Mouse (Mus musculus) hindbrain, embryonic 15.5 days (tissue): Measurements from ENCODE around the gene Cplx3. TPM values are rescaled to one million over a fixed set of nuclear protein-coding genes. Genes with fewer than 3 reads are reported as not detected.

ENCODE experiments used
- ATAC-seq: fragments of 200-750 bp; cut with Nextera tagmentation; 2 replicates; pipeline ENCODE4 v1.8.0; 2017; ENCODE audit warnings: low read depth, moderate number of reproducible peaks, moderate TSS enrichment; ENCODE audit not compliant: low FRiP score
- H3K27ac ChIP-seq: fragments of 300-500 bp; sonication (generic); replicated peaks from 2 replicates; pipeline ENCODE4 v1.5.1; 2015; ENCODE audit warnings: mild to moderate bottlenecking, inconsistent platforms
- H3K27me3 ChIP-seq: fragments of 300-500 bp; sonication (generic); 2 replicates; pipeline ENCODE4 v1.6.1; 2015; ENCODE audit warnings: control low read depth, inconsistent platforms
- H3K36me3 ChIP-seq: fragments of 300-500 bp; sonication (generic); 2 replicates; pipeline ENCODE4 v1.6.1; 2015; ENCODE audit warnings: control low read depth, inconsistent platforms
- H3K4me1 ChIP-seq: fragments of 300-500 bp; sonication (generic); replicated peaks from 2 replicates; pipeline ENCODE4 v1.6.1; 2015; ENCODE audit warnings: control low read depth, inconsistent platforms
- H3K4me2 ChIP-seq: fragments of 300-500 bp; sonication (generic); 2 replicates; pipeline ENCODE4 v1.6.1; 2015; ENCODE audit warnings: moderate library complexity, mild to moderate bottlenecking, inconsistent platforms
- H3K4me3 ChIP-seq: fragments of 300-500 bp; sonication (generic); 2 replicates; pipeline ENCODE4 v1.5.1; 2015; ENCODE audit warnings: mild to moderate bottlenecking, inconsistent platforms
- H3K9ac ChIP-seq: fragments of 300-500 bp; sonication (generic); 2 replicates; pipeline ENCODE4 v1.6.1; 2015; ENCODE audit warnings: inconsistent platforms
- H3K9me3 ChIP-seq: fragments of 300-500 bp; sonication (generic); 2 replicates; pipeline ENCODE4 v1.6.1; 2016; ENCODE audit warnings: control low read depth, inconsistent platforms
- WGBS: fragments of 180-500 bp; shearing (Covaris S2); methylation state at CpG from one replicate; pipeline ENCODE4 v1.1.7; 2015; 5-methylcytosine and 5-hydroxymethylcytosine counted together
- polyA plus RNA-seq: library from polyadenylated mRNA; unstranded; fragments of >200 nt; fragmentation: Nextera tagmentation; extraction: Ambion mirVana; gene quantifications from 2 replicates; pipeline ENCODE4 v1.2.1, GENCODE M21; 2015

The Cplx3 gene
- polyA plus RNA-seq, 1 experiment from 2014 or later = 0.19 TPM

DNA sequence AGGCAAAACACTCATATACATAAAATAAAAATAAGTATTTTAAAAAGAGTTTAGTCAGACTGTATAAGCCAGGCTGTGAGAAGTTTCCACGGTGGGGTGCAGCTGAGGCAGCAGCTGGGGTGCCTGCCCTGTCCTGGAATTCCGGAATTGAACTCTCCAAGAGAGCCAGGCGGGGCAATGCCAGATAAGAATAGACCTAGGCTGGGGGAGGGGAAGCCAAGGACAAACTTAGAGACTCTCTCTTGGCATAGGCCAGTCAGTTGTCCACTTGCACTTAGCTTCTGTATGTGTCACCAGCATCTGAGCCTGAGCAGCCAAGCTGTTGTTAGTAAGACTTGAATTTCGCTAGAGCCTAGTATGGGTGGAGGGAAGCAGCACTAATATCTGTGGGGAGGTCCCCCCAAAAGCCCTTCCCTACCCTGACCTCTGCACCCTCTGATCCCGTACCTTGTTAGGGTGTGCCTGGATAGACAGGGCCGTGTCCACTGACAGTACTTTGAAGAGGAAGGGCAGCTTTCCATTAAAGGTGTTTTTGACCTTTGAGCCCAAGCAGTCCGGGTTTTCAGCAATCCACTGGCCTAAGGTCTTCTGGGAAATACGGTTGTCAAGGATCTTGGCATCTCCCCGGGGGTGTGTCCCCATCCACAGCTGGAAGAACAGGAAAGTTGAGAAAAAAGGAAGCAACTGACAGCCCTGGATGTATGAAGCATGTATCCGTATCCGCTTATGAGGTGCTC, 55.8 kb downstream of the Cplx3 start:
- no peak for ATAC-seq
- H3K36me3 ChIP-seq = peaks cover 35% of the 10 kb centered on the region
- peaks cover 28% of the 10 kb centered on the region for H3K4me1 ChIP-seq
- no peak overlapping the region for H3K4me3 ChIP-seq
- WGBS = 92% methylated on average over 11 of the region's 11 CpGs
- H3K27ac ChIP-seq = no peak overlapping the region
- no peak overlapping the region for H3K9ac ChIP-seq
- no peak overlapping the region for H3K4me2 ChIP-seq
- H3K27me3 ChIP-seq = no peaks in the 10 kb centered on the region
- H3K9me3 ChIP-seq = no peaks in the 10 kb centered on the region

Other genes with a start within 250 kb of the Cplx3 start
- 20.3 and 21.3 TPM in 2 replicates for gene Ppcdc, start 166.2 kb downstream of the Cplx3 start, polyA plus RNA-seq
- 134 and 139 TPM in 2 replicates for gene Scamp5, start 138.2 kb downstream of the Cplx3 start, polyA plus RNA-seq
- 17.7 and 18.0 TPM in 2 replicates for gene Rpp25, start 102.3 kb downstream of the Cplx3 start, polyA plus RNA-seq
- 894 and 915 TPM in 2 replicates for gene Cox5a, start 85.0 kb downstream of the Cplx3 start, polyA plus RNA-seq
- gene Fam219b, start 68.8 kb downstream of the Cplx3 start, polyA plus RNA-seq = 25.0 TPM in 2 replicates
- 74.7 and 75.9 TPM in 2 replicates for gene Mpi, start 53.5 kb downstream of the Cplx3 start, polyA plus RNA-seq
- gene Scamp2, start 45.3 kb downstream of the Cplx3 start, polyA plus RNA-seq = 48.6 and 48.9 TPM in 2 replicates
- 30.9 and 34.6 TPM in 2 replicates for gene Ulk3, start 16.8 kb downstream of the Cplx3 start, polyA plus RNA-seq
- not detected in 2 replicates for gene Lman1l, start 14.5 kb upstream of the Cplx3 start, polyA plus RNA-seq
- gene Csk, start 47.4 kb upstream of the Cplx3 start, polyA plus RNA-seq = 36.6 and 44.5 TPM in 2 replicates
- not detected in 2 replicates for gene Cyp1a2, start 77.4 kb upstream of the Cplx3 start, polyA plus RNA-seq
- gene Cyp1a1, start 81.6 kb upstream of the Cplx3 start, polyA plus RNA-seq = 0.05 and 0.19 TPM in 2 replicates
- gene Edc3, start 102.3 kb upstream of the Cplx3 start, polyA plus RNA-seq = 30.8 and 31.0 TPM in 2 replicates
- 65.5 and 67.0 TPM in 2 replicates for gene Clk3, start 159.6 kb upstream of the Cplx3 start, polyA plus RNA-seq
- gene Arid3b, start 230.5 kb upstream of the Cplx3 start, polyA plus RNA-seq = 7.7 and 8.5 TPM in 2 replicates